Mouse (Mus musculus): Measurements from ENCODE around the gene Fcgr1. TPM values are rescaled to one million over a fixed set of nuclear protein-coding genes. Genes with fewer than 3 reads are reported as not detected.

The Fcgr1 gene
- total RNA-seq, 2 experiments from 2014 or later, result 0.21 to 0.37 TPM

- no peak for ATAC-seq (replicated peaks; ENCODE audit: poor library complexity)
Measured at GRCm38 (mm10) chr3:96249034-96249345, 44.8 kb downstream of the Fcgr1 start.

GRCm38 (mm10) chr3:96248141-96249033 is 45.4 kb downstream of the Fcgr1 start:
- ATAC-seq (replicated peaks; ENCODE audit: poor library complexity), result no peak

- ATAC-seq (replicated peaks; ENCODE audit: poor library complexity), result no peak
Measured at GRCm38 (mm10) chr3:96247356-96248140, 46.2 kb downstream of the Fcgr1 start.

GRCm38 (mm10) chr3:96246427-96246856 is 47.3 kb downstream of the Fcgr1 start, which contains the start of gene Hist2h3c1:
Gene Hist2h3c1 (plus strand): TSS chr3:96246685.
- peak; percentile 62 for ATAC-seq (replicated peaks; ENCODE audit: poor library complexity)

GRCm38 (mm10) chr3:96246018-96246417 is 47.8 kb downstream of the Fcgr1 start:
- ATAC-seq (replicated peaks; ENCODE audit: poor library complexity), result peak; percentile 51

- peak; percentile 62 for ATAC-seq (replicated peaks; ENCODE audit: poor library complexity)
Measured at GRCm38 (mm10) chr3:96245003-96245886, 48.5 kb downstream of the Fcgr1 start, which contains the start of gene Hist2h2aa1. Gene Hist2h2aa1 (plus strand): TSS chr3:96245497.

GRCm38 (mm10) chr3:96243921-96244572 is 49.7 kb downstream of the Fcgr1 start:
- ATAC-seq (replicated peaks; ENCODE audit: poor library complexity), result no peak

- no peak for ATAC-seq (replicated peaks; ENCODE audit: poor library complexity)
Measured at GRCm38 (mm10) chr3:96240799-96241197, 53.0 kb downstream of the Fcgr1 start.

GRCm38 (mm10) chr3:96239949-96240798 is 53.6 kb downstream of the Fcgr1 start, which contains the start of gene Hist2h2aa2:
Gene Hist2h2aa2 (minus strand): TSS chr3:96240276.
- peak; percentile 56 for ATAC-seq (replicated peaks; ENCODE audit: poor library complexity)

- peak; percentile 62 for ATAC-seq (replicated peaks; ENCODE audit: poor library complexity)
Measured at GRCm38 (mm10) chr3:96238954-96239793, 54.6 kb downstream of the Fcgr1 start, which contains the start of gene Hist2h3c2. Gene Hist2h3c2 (minus strand): TSS chr3:96239127.

- ATAC-seq (replicated peaks; ENCODE audit: poor library complexity), result 0 out of 2 replicates have a peak, but pooled peaks have one; percentile 2
Measured at GRCm38 (mm10) chr3:96237904-96238511, 55.8 kb downstream of the Fcgr1 start.

GRCm38 (mm10) chr3:96237335-96237903 is 56.4 kb downstream of the Fcgr1 start:
- no peak for ATAC-seq (replicated peaks; ENCODE audit: poor library complexity)

GRCm38 (mm10) chr3:96236834-96237334 is 56.9 kb downstream of the Fcgr1 start:
- no peak for ATAC-seq (replicated peaks; ENCODE audit: poor library complexity)

GRCm38 (mm10) chr3:96235836-96236235 is 57.9 kb downstream of the Fcgr1 start:
- no peak for ATAC-seq (replicated peaks; ENCODE audit: poor library complexity)

- ATAC-seq (replicated peaks; ENCODE audit: poor library complexity), result no peak
Measured at GRCm38 (mm10) chr3:96234914-96235313, 58.9 kb downstream of the Fcgr1 start.

All from megakaryocyte progenitor cell, adult 5-6 weeks (primary cell).